In the genomic region with DNA sequence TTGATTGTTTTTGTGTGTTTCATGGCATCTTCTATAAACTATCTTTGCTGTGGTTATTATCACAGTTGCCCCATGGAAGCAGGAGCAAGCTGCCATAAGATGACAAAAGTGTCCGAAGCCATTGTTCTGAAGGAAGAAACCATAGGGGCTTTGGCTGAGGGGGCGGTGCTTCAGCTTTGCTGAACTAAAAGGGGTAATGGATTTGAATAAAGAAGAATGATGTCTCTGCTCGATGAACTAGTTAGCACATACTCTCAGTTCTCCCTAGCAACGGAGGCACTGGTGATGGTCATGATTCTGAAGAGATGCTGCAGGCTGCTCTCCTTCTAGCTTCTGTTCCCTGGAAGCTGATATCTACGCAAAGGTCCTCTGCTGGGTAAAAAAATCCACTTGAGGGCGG, we compare ENCODE assay signal across 22 mouse cellular contexts. TPM values are rescaled to one million over a fixed set of nuclear protein-coding genes. Genes with fewer than 3 reads are reported as not detected.
A peak's percentile ranks its signal among the peaks of the same experiment; 100 is the strongest.
DNase-seq lines count a peak whose midpoint lies in the region; ATAC-seq lines count a peak whose summit lies in the region.
"Had no signal": no experiment of that assay in that cellular context is flagged by ENCODE, and none has a peak within 500 bp of the region (broad histone marks: within the 10 kb centered on the region; RNA-seq: fewer than 3 reads in every experiment).

No protein-coding gene starts in this region.

- no peak overlapping the region for H3K9ac ChIP-seq in forebrain, embryonic 11.5 days (ENCODE audit: low read length)
- H3K9ac ChIP-seq in forebrain, embryonic 16.5 days (replicated peaks; ENCODE audit: low read depth, low read length), result no peak overlapping the region
- H3K9ac ChIP-seq in hindbrain, embryonic 12.5 days, result no peak overlapping the region
- H3K9ac ChIP-seq in hindbrain, embryonic 13.5 days, result no peak overlapping the region
- H3K9ac ChIP-seq: embryonic facial prominence, embryonic 13.5 days; heart, embryonic 13.5 days; intestine, embryonic 15.5 days had no signal

- 55% methylated on average over 6 of the region's 6 CpGs for WGBS in forebrain, embryonic 11.5 days
- 38% methylated on average over 6 of the region's 6 CpGs for WGBS in forebrain, embryonic 16.5 days
- 26% methylated on average over 6 of the region's 6 CpGs for WGBS in hindbrain, embryonic 12.5 days
- WGBS in hindbrain, embryonic 13.5 days, result 18% methylated on average over 6 of the region's 6 CpGs

- no peaks in the 10 kb centered on the region for H3K36me3 ChIP-seq in forebrain, embryonic 11.5 days (ENCODE audit: control insufficient read depth, insufficient read depth, low read length)
- no peaks in the 10 kb centered on the region for H3K36me3 ChIP-seq in forebrain, embryonic 16.5 days (ENCODE audit: control insufficient read depth, insufficient read depth)
- H3K36me3 ChIP-seq in hindbrain, embryonic 12.5 days, result no peaks in the 10 kb centered on the region
- H3K36me3 ChIP-seq in hindbrain, embryonic 13.5 days, result no peaks in the 10 kb centered on the region
- H3K36me3 ChIP-seq: embryonic facial prominence, embryonic 13.5 days; heart, embryonic 13.5 days; intestine, embryonic 15.5 days had no signal

- H3K4me1 ChIP-seq in forebrain, embryonic 11.5 days (replicated peaks; ENCODE audit: control insufficient read depth, insufficient read depth, low read length), result peaks cover 2% of the 10 kb centered on the region; the same call in 1 of the 2 replicates
- 0 out of 2 replicates have a peak, but pooled peaks cover 3% of the 10 kb centered on the region for H3K4me1 ChIP-seq in forebrain, embryonic 16.5 days (replicated peaks; ENCODE audit: control insufficient read depth, insufficient read depth, low read length)
- 0 out of 2 replicates have a peak, but pooled peaks cover 11% of the 10 kb centered on the region for H3K4me1 ChIP-seq in hindbrain, embryonic 12.5 days
- peaks cover 11% of the 10 kb centered on the region; the same call in 1 of the 2 replicates for H3K4me1 ChIP-seq in hindbrain, embryonic 13.5 days (replicated peaks)
- H3K4me1 ChIP-seq: intestine, embryonic 15.5 days had no signal

- 0 out of 2 replicates have a peak, but pooled peaks have one; percentile 36 for ATAC-seq in forebrain, embryonic 11.5 days (replicated peaks; ENCODE audit: low FRiP score)
- no peak for ATAC-seq in forebrain, embryonic 16.5 days
- ATAC-seq in hindbrain, embryonic 12.5 days (ENCODE audit: low FRiP score), result peak; percentile 66; the same call in 1 of the 2 replicates
- ATAC-seq in hindbrain, embryonic 13.5 days (ENCODE audit: low FRiP score), result no peak
- ATAC-seq: intestine, embryonic 15.5 days had no signal

- H3K4me3 ChIP-seq in forebrain, embryonic 11.5 days (ENCODE audit: low read depth, low read length), result no peak overlapping the region
- H3K4me3 ChIP-seq in forebrain, embryonic 16.5 days (replicated peaks; ENCODE audit: low read length), result no peak overlapping the region
- H3K4me3 ChIP-seq in hindbrain, embryonic 12.5 days, result no peak overlapping the region
- no peak overlapping the region for H3K4me3 ChIP-seq in hindbrain, embryonic 13.5 days
- H3K4me3 ChIP-seq: embryonic facial prominence, embryonic 13.5 days; heart, embryonic 13.5 days; intestine, embryonic 15.5 days had no signal

- peak; percentile 54 for DNase-seq in forebrain, embryonic 11.5 days (ENCODE audit: low spot score)
- peak; percentile 34 for DNase-seq in brain, adult 2 months (ENCODE audit: low read depth, low spot score)
- peak; percentile 46 for DNase-seq in embryo, embryonic 9.5 days (ENCODE audit: extremely low spot score)
- no peak for DNase-seq in adrenal gland, postnatal 25 days
- no peak for DNase-seq in cerebellum, postnatal 14 days
- DNase-seq: adrenal gland, postnatal 14 days; cerebellum, adult 18-20 months; cerebellum, postnatal 36 days; kidney, postnatal 36 days; left cerebral cortex, postnatal 4 days; liver; lung, postnatal 10 days; right cerebral cortex, adult 18-20 months had no signal

- H3K4me2 ChIP-seq in forebrain, embryonic 11.5 days (ENCODE audit: low read depth, low read length, severe bottlenecking), result no peak overlapping the region
- H3K4me2 ChIP-seq in forebrain, embryonic 16.5 days (ENCODE audit: low read length), result no peak overlapping the region
- no peak overlapping the region for H3K4me2 ChIP-seq in hindbrain, embryonic 12.5 days (replicated peaks)
- H3K4me2 ChIP-seq in hindbrain, embryonic 13.5 days, result no peak overlapping the region
- H3K4me2 ChIP-seq: embryonic facial prominence, embryonic 13.5 days; heart, embryonic 13.5 days; intestine, embryonic 15.5 days had no signal

- H3K9me3 ChIP-seq in forebrain, embryonic 11.5 days (ENCODE audit: control insufficient read depth, low read length), result no peaks in the 10 kb centered on the region
- no peaks in the 10 kb centered on the region for H3K9me3 ChIP-seq in forebrain, embryonic 16.5 days (ENCODE audit: control insufficient read depth, low read length)
- H3K9me3 ChIP-seq in hindbrain, embryonic 12.5 days (replicated peaks), result no peaks in the 10 kb centered on the region
- H3K9me3 ChIP-seq in hindbrain, embryonic 13.5 days, result no peaks in the 10 kb centered on the region
- H3K9me3 ChIP-seq: embryonic facial prominence, embryonic 13.5 days; heart, embryonic 13.5 days; intestine, embryonic 15.5 days had no signal

- no peaks in the 10 kb centered on the region for H3K27me3 ChIP-seq in forebrain, embryonic 11.5 days (ENCODE audit: control insufficient read depth, insufficient read depth, low read length)
- no peaks in the 10 kb centered on the region for H3K27me3 ChIP-seq in forebrain, embryonic 16.5 days (replicated peaks; ENCODE audit: control insufficient read depth, insufficient read depth, low read length)
- peaks cover 5% of the 10 kb centered on the region; the same call in 1 of the 2 replicates for H3K27me3 ChIP-seq in hindbrain, embryonic 12.5 days
- peaks cover 3% of the 10 kb centered on the region; the same call in 1 of the 2 replicates for H3K27me3 ChIP-seq in hindbrain, embryonic 13.5 days
- H3K27me3 ChIP-seq: CH12.LX; embryonic facial prominence, embryonic 13.5 days had no signal

- H3K27ac ChIP-seq in forebrain, embryonic 11.5 days (ENCODE audit: low read depth, low read length), result no peak overlapping the region
- H3K27ac ChIP-seq in forebrain, embryonic 16.5 days (ENCODE audit: low read length), result no peak overlapping the region
- no peak overlapping the region for H3K27ac ChIP-seq in hindbrain, embryonic 12.5 days
- no peak overlapping the region for H3K27ac ChIP-seq in hindbrain, embryonic 13.5 days
- H3K27ac ChIP-seq: embryonic facial prominence, embryonic 13.5 days; heart, embryonic 13.5 days; intestine, embryonic 15.5 days had no signal

RNA-seq across cellular contexts. Expression of gene Enpp6, which starts 41.8 kb away (rescaled TPM):
- polyA plus RNA-seq in forebrain, embryonic 11.5 days (2014; fragmentation: Nextera tagmentation; extraction: Ambion mirVana), result 0.13 TPM in 1 of 2 replicates, not detected in the other
- polyA plus RNA-seq in forebrain, embryonic 16.5 days (2015; fragmentation: Nextera tagmentation; extraction: Ambion mirVana), result 0.11 and 0.35 TPM in 2 replicates
- polyA plus RNA-seq in hindbrain, embryonic 12.5 days (2016; fragmentation: Nextera tagmentation; extraction: Ambion mirVana), result 0.36 and 0.57 TPM in 2 replicates
- polyA plus RNA-seq in hindbrain, embryonic 13.5 days (2015; fragmentation: Nextera tagmentation; extraction: Ambion mirVana), result 0.18 and 0.34 TPM in 2 replicates
- total RNA-seq in adrenal gland, postnatal 25 days (2021), result 2.6 and 5.8 TPM in 2 replicates
- total RNA-seq: CH12.LX; megakaryocyte, adult 5-6 weeks; MEL had no signal

Comparison
In these comparisons a context has a peak if more than half of its experiments do, and no peak if none do; other contexts are left out.
1. ATAC-seq: peak in forebrain, embryonic 11.5 days (single experiment) and hindbrain, embryonic 12.5 days (single experiment); none in forebrain, embryonic 16.5 days (single experiment) and hindbrain, embryonic 13.5 days (single experiment).
2. DNase-seq: peak in forebrain, embryonic 11.5 days (single experiment), brain, adult 2 months (single experiment) and embryo, embryonic 9.5 days (single experiment); none in adrenal gland, postnatal 25 days (single experiment) and cerebellum, postnatal 14 days (0 of 2).